Mouse (Mus musculus): ENCODE results near the gene Acot5. TPM values are rescaled to one million over a fixed set of nuclear protein-coding genes. Genes with fewer than 3 reads are reported as not detected.
"Not testable (repeated sequence)": the region's sequence is repeated elsewhere in the genome, so short reads cannot be mapped to it uniquely, and the experiment has no call there.

Acot5 gene
- total RNA-seq, 1 experiment, result not detected

- H3K9ac ChIP-seq (ENCODE audit: insufficient read depth, low read depth, low read length, poor library complexity, severe bottlenecking), result no peak overlapping the region
- no peaks in the 10 kb centered on the region for H3K36me3 ChIP-seq (ENCODE audit: control insufficient read depth, insufficient read depth, low read length, poor library complexity, severe bottlenecking)
- H3K4me3 ChIP-seq (ENCODE audit: insufficient read depth in 1 of 2, low read depth in 1 of 2, low read length in 2 of 2, poor library complexity in 1 of 2, severe bottlenecking in 1 of 2), result no peak overlapping the region
- no peaks in the 10 kb centered on the region; a peak in 1 of 4 replicates for H3K4me1 ChIP-seq (ENCODE audit: control insufficient read depth in 2 of 2, insufficient read depth in 2 of 2, low read length in 2 of 2, poor library complexity in 1 of 2)
- in situ Hi-C loops (cut with MboI; ENCODE audit: low sequenced_read_pairs in 2 of 2, unreplicated experiment in 2 of 2), result no loop called here
- TF ChIP-seq CHD2 (IDR thresholded peaks at IDR 0.05; ENCODE audit: low read depth, low read length) (no peak), HCFC1 (IDR thresholded peaks at IDR 0.05; ENCODE audit: borderline replicate concordance, insufficient read depth, low read length) (no peak), MAFK (IDR thresholded peaks at IDR 0.05; ENCODE audit: insufficient read depth, low read depth, low read length) (no peak), ZNF384 (IDR thresholded peaks at IDR 0.05; ENCODE audit: low read depth, low read length) (no peak), ZC3H11A (IDR thresholded peaks at IDR 0.05; ENCODE audit: borderline replicate concordance, low read depth, low read length) (no peak)
- 0 out of 2 replicates have a peak, but pooled peaks cover 4% of the 10 kb centered on the region for H3K9me3 ChIP-seq (ENCODE audit: control insufficient read depth, insufficient read depth, low read depth, low read length)
- H3K27ac ChIP-seq (ENCODE audit: insufficient read depth, low read depth, low read length, poor library complexity, severe bottlenecking), result no peak overlapping the region
- DNase-seq (ENCODE audit: low read depth, low spot score), result no peak
These were observed 38.3 kb upstream of the Acot5 start for GRCm38 (mm10) chr12:84030659-84031332.

- Histone ChIP-seq H3K9ac (ENCODE audit: insufficient read depth, low read depth, low read length, poor library complexity, severe bottlenecking) (no peak overlapping the region), H3K9me3 (ENCODE audit: control insufficient read depth, insufficient read depth, low read depth, low read length) (0 out of 2 replicates have a peak, but pooled peaks cover 4% of the 10 kb centered on the region), H3K4me3 (ENCODE audit: insufficient read depth in 1 of 2, low read depth in 1 of 2, low read length in 2 of 2, poor library complexity in 1 of 2, severe bottlenecking in 1 of 2) (no peak overlapping the region), H3K4me1 (ENCODE audit: control insufficient read depth in 2 of 2, insufficient read depth in 2 of 2, low read length in 2 of 2, poor library complexity in 1 of 2) (no peaks in the 10 kb centered on the region; a peak in 1 of 4 replicates), H3K27ac (ENCODE audit: insufficient read depth, low read depth, low read length, poor library complexity, severe bottlenecking) (no peak overlapping the region), H3K36me3 (ENCODE audit: control insufficient read depth, insufficient read depth, low read length, poor library complexity, severe bottlenecking) (no peaks in the 10 kb centered on the region)
- in situ Hi-C loops (cut with MboI; ENCODE audit: low sequenced_read_pairs in 2 of 2, unreplicated experiment in 2 of 2), result no loop called here
- TF ChIP-seq HCFC1 (IDR thresholded peaks at IDR 0.05; ENCODE audit: borderline replicate concordance, insufficient read depth, low read length) (no peak), ZC3H11A (IDR thresholded peaks at IDR 0.05; ENCODE audit: borderline replicate concordance, low read depth, low read length) (no peak), ZNF384 (IDR thresholded peaks at IDR 0.05; ENCODE audit: low read depth, low read length) (no peak)
- DNase-seq (ENCODE audit: low read depth, low spot score), result no peak
These were observed 36.3 kb upstream of the Acot5 start for GRCm38 (mm10) chr12:84032854-84033253.

GRCm38 (mm10) chr12:84033302-84033701, 35.8 kb upstream of the Acot5 start:
- H3K4me1 ChIP-seq (ENCODE audit: control insufficient read depth in 2 of 2, insufficient read depth in 2 of 2, low read length in 2 of 2, poor library complexity in 1 of 2); H3K9ac ChIP-seq (ENCODE audit: insufficient read depth, low read depth, low read length, poor library complexity, severe bottlenecking); H3K36me3 ChIP-seq (ENCODE audit: control insufficient read depth, insufficient read depth, low read length, poor library complexity, severe bottlenecking); H3K9me3 ChIP-seq (ENCODE audit: control insufficient read depth, insufficient read depth, low read depth, low read length); H3K4me3 ChIP-seq (ENCODE audit: insufficient read depth in 1 of 2, low read depth in 1 of 2, low read length in 2 of 2, poor library complexity in 1 of 2, severe bottlenecking in 1 of 2); DNase-seq (ENCODE audit: low read depth, low spot score); H3K27ac ChIP-seq (ENCODE audit: insufficient read depth, low read depth, low read length, poor library complexity, severe bottlenecking); in situ Hi-C loops (cut with MboI; ENCODE audit: low sequenced_read_pairs in 2 of 2, unreplicated experiment in 2 of 2): not testable (repeated sequence)

- Histone ChIP-seq H3K4me1 (ENCODE audit: control insufficient read depth in 2 of 2, insufficient read depth in 2 of 2, low read length in 2 of 2, poor library complexity in 1 of 2) (no peaks in the 10 kb centered on the region; a peak in 1 of 4 replicates), H3K36me3 (ENCODE audit: control insufficient read depth, insufficient read depth, low read length, poor library complexity, severe bottlenecking) (no peaks in the 10 kb centered on the region), H3K27ac (ENCODE audit: insufficient read depth, low read depth, low read length, poor library complexity, severe bottlenecking) (no peak overlapping the region), H3K4me3 (ENCODE audit: insufficient read depth in 1 of 2, low read depth in 1 of 2, low read length in 2 of 2, poor library complexity in 1 of 2, severe bottlenecking in 1 of 2) (no peak overlapping the region), H3K9ac (ENCODE audit: insufficient read depth, low read depth, low read length, poor library complexity, severe bottlenecking) (no peak overlapping the region), H3K9me3 (ENCODE audit: control insufficient read depth, insufficient read depth, low read depth, low read length) (0 out of 2 replicates have a peak, but pooled peaks cover 4% of the 10 kb centered on the region)
- TF ChIP-seq ZC3H11A (IDR thresholded peaks at IDR 0.05; ENCODE audit: borderline replicate concordance, low read depth, low read length) (no peak), ZNF384 (IDR thresholded peaks at IDR 0.05; ENCODE audit: low read depth, low read length) (no peak), MAFK (IDR thresholded peaks at IDR 0.05; ENCODE audit: insufficient read depth, low read depth, low read length) (no peak), HCFC1 (IDR thresholded peaks at IDR 0.05; ENCODE audit: borderline replicate concordance, insufficient read depth, low read length) (no peak), CHD2 (IDR thresholded peaks at IDR 0.05; ENCODE audit: low read depth, low read length) (no peak)
- no peak for DNase-seq (ENCODE audit: low read depth, low spot score)
- in situ Hi-C loops (cut with MboI; ENCODE audit: low sequenced_read_pairs in 2 of 2, unreplicated experiment in 2 of 2), result no loop called here
These were observed 35.0 kb upstream of the Acot5 start for GRCm38 (mm10) chr12:84034108-84034507.

- H3K9me3 ChIP-seq (ENCODE audit: control insufficient read depth, insufficient read depth, low read depth, low read length); H3K27ac ChIP-seq (ENCODE audit: insufficient read depth, low read depth, low read length, poor library complexity, severe bottlenecking); H3K36me3 ChIP-seq (ENCODE audit: control insufficient read depth, insufficient read depth, low read length, poor library complexity, severe bottlenecking); DNase-seq (ENCODE audit: low read depth, low spot score); H3K4me1 ChIP-seq (ENCODE audit: control insufficient read depth in 2 of 2, insufficient read depth in 2 of 2, low read length in 2 of 2, poor library complexity in 1 of 2); in situ Hi-C loops (cut with MboI; ENCODE audit: low sequenced_read_pairs in 2 of 2, unreplicated experiment in 2 of 2): not testable (repeated sequence)
- H3K9ac ChIP-seq (ENCODE audit: insufficient read depth, low read depth, low read length, poor library complexity, severe bottlenecking), result peak within 1 kb of the TSS; percentile 75
- peak within 1 kb of the TSS; percentile 66 to 74; a peak in 3 of 4 replicates for H3K4me3 ChIP-seq (ENCODE audit: insufficient read depth in 1 of 2, low read depth in 1 of 2, low read length in 2 of 2, poor library complexity in 1 of 2, severe bottlenecking in 1 of 2)
These were observed 30.9 kb upstream of the Acot5 start, which contains the start of gene Acot4 for GRCm38 (mm10) chr12:84038241-84038640. TSS of gene Acot4 (plus strand) at chr12:84038379.

GRCm38 (mm10) chr12:84038691-84039111, 30.4 kb upstream of the Acot5 start, which contains the start of gene Gm49366:
TSS of gene Gm49366 (plus strand) at chr12:84038935.
- DNase-seq (ENCODE audit: low read depth, low spot score); H3K27ac ChIP-seq (ENCODE audit: insufficient read depth, low read depth, low read length, poor library complexity, severe bottlenecking); H3K4me1 ChIP-seq (ENCODE audit: control insufficient read depth in 2 of 2, insufficient read depth in 2 of 2, low read length in 2 of 2, poor library complexity in 1 of 2): not testable (repeated sequence)

More at GRCm38 (mm10) chr12:84038691-84039111, 30.4 kb upstream of the Acot5 start, which contains the start of gene Gm49366:
- in situ Hi-C loops (cut with MboI; ENCODE audit: low sequenced_read_pairs in 2 of 2, unreplicated experiment in 2 of 2); H3K36me3 ChIP-seq (ENCODE audit: control insufficient read depth, insufficient read depth, low read length, poor library complexity, severe bottlenecking); H3K9me3 ChIP-seq (ENCODE audit: control insufficient read depth, insufficient read depth, low read depth, low read length): not testable (repeated sequence)
- Histone ChIP-seq H3K9ac (ENCODE audit: insufficient read depth, low read depth, low read length, poor library complexity, severe bottlenecking) (peak within 1 kb of the TSS; percentile 75), H3K4me3 (ENCODE audit: insufficient read depth in 1 of 2, low read depth in 1 of 2, low read length in 2 of 2, poor library complexity in 1 of 2, severe bottlenecking in 1 of 2) (peak within 1 kb of the TSS; percentile 66 to 74; a peak in 3 of 4 replicates)
